Mouse (Mus musculus): ENCODE data around the gene Tmem229b. TPM values are rescaled to one million over a fixed set of nuclear protein-coding genes. Genes with fewer than 3 reads are reported as not detected.

Tmem229b gene
- polyA plus RNA-seq, 1 experiment from 2014 or later = 36.0 TPM

GRCm38 (mm10) chr12:78918227-78919078 lies 89.0 kb downstream of the Tmem229b start:
- H3K4me3 ChIP-seq (ENCODE audit: inconsistent target) = no peak overlapping the region
- H3K79me2 ChIP-seq (ENCODE audit: inconsistent target) = no peaks in the 10 kb centered on the region
- no peaks in the 10 kb centered on the region for H3K36me3 ChIP-seq (ENCODE audit: inconsistent target)
- H3K27ac ChIP-seq = no peak overlapping the region
- WGBS (ENCODE audit: missing documents) = 18% methylated on average over 11 of the region's 11 CpGs

- WGBS (ENCODE audit: missing documents) = 77% methylated on average over 3 of the region's 3 CpGs
- H3K36me3 ChIP-seq (ENCODE audit: inconsistent target) = no peaks in the 10 kb centered on the region
- no peaks in the 10 kb centered on the region for H3K79me2 ChIP-seq (ENCODE audit: inconsistent target)
- no peak overlapping the region for H3K4me3 ChIP-seq (ENCODE audit: inconsistent target)
- no peak overlapping the region for H3K27ac ChIP-seq
Measured at GRCm38 (mm10) chr12:78916278-78916677, 91.1 kb downstream of the Tmem229b start.

GRCm38 (mm10) chr12:78915561-78915960 lies 91.9 kb downstream of the Tmem229b start:
- Histone ChIP-seq H3K36me3 (ENCODE audit: inconsistent target) (no peaks in the 10 kb centered on the region), H3K27ac (no peak overlapping the region), H3K4me3 (ENCODE audit: inconsistent target) (no peak overlapping the region), H3K79me2 (ENCODE audit: inconsistent target) (no peaks in the 10 kb centered on the region)
- 79% methylated on average over 3 of the region's 3 CpGs for WGBS (ENCODE audit: missing documents)

GRCm38 (mm10) chr12:78914458-78914857 lies 93.0 kb downstream of the Tmem229b start:
- Histone ChIP-seq H3K79me2 (ENCODE audit: inconsistent target) (no peaks in the 10 kb centered on the region), H3K27ac (no peak overlapping the region), H3K36me3 (ENCODE audit: inconsistent target) (no peaks in the 10 kb centered on the region), H3K4me3 (ENCODE audit: inconsistent target) (no peak overlapping the region)
- WGBS (ENCODE audit: missing documents) = 100% methylated on average over 4 of the region's 4 CpGs

Other genes starting within 250 kb of the Tmem229b start
- 98.6 to 157 TPM (median 145 TPM) in 3 replicates for gene Atp6v1d, start 146.0 kb downstream of the Tmem229b start, polyA plus RNA-seq (2018)
- gene Eif2s1, start 145.8 kb downstream of the Tmem229b start, polyA plus RNA-seq (2018) = 56.0 to 93.1 TPM (median 62.6 TPM) in 3 replicates
- gene Plek2, start 100.7 kb downstream of the Tmem229b start, polyA plus RNA-seq (2018) = not detected in 3 replicates
- gene Plekhh1, start 21.5 kb upstream of the Tmem229b start, polyA plus RNA-seq (2018) = 0.03 to 0.05 TPM in 2 of 3 replicates, not detected in the other
- 9.8 to 11.4 TPM (median 10.7 TPM) in 3 replicates for gene Pigh, start 82.0 kb upstream of the Tmem229b start, polyA plus RNA-seq (2018)
- gene Arg2, start 123.2 kb upstream of the Tmem229b start, polyA plus RNA-seq (2018) = 0.67 to 0.85 TPM in 2 of 3 replicates, not detected in the other
- gene Vti1b, start 165.0 kb upstream of the Tmem229b start, polyA plus RNA-seq (2018) = 93.6 to 122 TPM (median 107 TPM) in 3 replicates
- 15.3 to 17.6 TPM (median 16.1 TPM) in 3 replicates for gene Rdh11, start 184.7 kb upstream of the Tmem229b start, polyA plus RNA-seq (2018)
- 0.07 to 0.20 TPM in 2 of 3 replicates, not detected in the other for gene Rdh12, start 201.3 kb upstream of the Tmem229b start, polyA plus RNA-seq (2018)